Mouse (Mus musculus): ENCODE measurements around the gene Nrxn1.
A peak's percentile ranks its signal among the peaks of the same experiment; 100 is the strongest.

The Nrxn1 gene

GRCm38 (mm10) chr17:90809197-90810163 lies 283.4 kb downstream of the Nrxn1 start:
- peak; percentile 71 for DNase-seq (ENCODE audit: low read depth, low spot score)

- DNase-seq (ENCODE audit: low read depth, low spot score): no peak
Observed at GRCm38 (mm10) chr17:90808256-90808655, 284.6 kb downstream of the Nrxn1 start.

- DNase-seq (ENCODE audit: low read depth, low spot score): no peak
Observed at GRCm38 (mm10) chr17:90807199-90807598, 285.7 kb downstream of the Nrxn1 start.

- DNase-seq (ENCODE audit: low read depth, low spot score): no peak
Observed at GRCm38 (mm10) chr17:90798689-90799088, 294.2 kb downstream of the Nrxn1 start.

- no peak for DNase-seq (ENCODE audit: low read depth, low spot score)
Observed at GRCm38 (mm10) chr17:90797659-90798288, 295.1 kb downstream of the Nrxn1 start.

GRCm38 (mm10) chr17:90796974-90797373 lies 295.9 kb downstream of the Nrxn1 start:
- DNase-seq (ENCODE audit: low read depth, low spot score): no peak

GRCm38 (mm10) chr17:90788491-90789127 lies 304.3 kb downstream of the Nrxn1 start:
- DNase-seq (ENCODE audit: low read depth, low spot score): no peak

- peak; percentile 69 for DNase-seq (ENCODE audit: low read depth, low spot score)
Observed at GRCm38 (mm10) chr17:90788040-90788439, 304.8 kb downstream of the Nrxn1 start.

- peak; percentile 42 for DNase-seq (ENCODE audit: low read depth, low spot score)
Observed at GRCm38 (mm10) chr17:90787121-90787788, 305.6 kb downstream of the Nrxn1 start.

GRCm38 (mm10) chr17:90780481-90780880 lies 312.4 kb downstream of the Nrxn1 start:
- no peak for DNase-seq (ENCODE audit: low read depth, low spot score)

GRCm38 (mm10) chr17:90775397-90775796 lies 317.5 kb downstream of the Nrxn1 start:
- DNase-seq (ENCODE audit: low read depth, low spot score): no peak

- DNase-seq (ENCODE audit: low read depth, low spot score): no peak
Observed at GRCm38 (mm10) chr17:90773233-90773632, 319.6 kb downstream of the Nrxn1 start.

- peak; percentile 18 for DNase-seq (ENCODE audit: low read depth, low spot score)
Observed at GRCm38 (mm10) chr17:90768216-90768615, 324.7 kb downstream of the Nrxn1 start.

GRCm38 (mm10) chr17:90727124-90727523 lies 365.7 kb downstream of the Nrxn1 start:
- no peak for DNase-seq (ENCODE audit: low read depth, low spot score)

- DNase-seq (ENCODE audit: low read depth, low spot score): no peak
Observed at GRCm38 (mm10) chr17:90704773-90705172, 388.1 kb downstream of the Nrxn1 start.

GRCm38 (mm10) chr17:90702626-90703025 lies 390.2 kb downstream of the Nrxn1 start:
- DNase-seq (ENCODE audit: low read depth, low spot score): no peak

GRCm38 (mm10) chr17:90696071-90696800 lies 396.6 kb downstream of the Nrxn1 start:
- peak; percentile 46 for DNase-seq (ENCODE audit: low read depth, low spot score)

- DNase-seq (ENCODE audit: low read depth, low spot score): no peak
Observed at GRCm38 (mm10) chr17:90695086-90695584, 397.7 kb downstream of the Nrxn1 start.

GRCm38 (mm10) chr17:90684172-90684571 lies 408.7 kb downstream of the Nrxn1 start:
- no peak for DNase-seq (ENCODE audit: low read depth, low spot score)

- no peak for DNase-seq (ENCODE audit: low read depth, low spot score)
Observed at GRCm38 (mm10) chr17:90681019-90681418, 411.9 kb downstream of the Nrxn1 start.

- DNase-seq (ENCODE audit: low read depth, low spot score): no peak
Observed at GRCm38 (mm10) chr17:90676676-90677075, 416.2 kb downstream of the Nrxn1 start.
